Mouse (Mus musculus): ENCODE measurements around the gene Stum. TPM values are rescaled to one million over a fixed set of nuclear protein-coding genes. Genes with fewer than 3 reads are reported as not detected.
"Not testable (repeated sequence)": the region's sequence is repeated elsewhere in the genome, so short reads cannot be mapped to it uniquely, and the experiment has no call there.

Gene Stum
- total and polyA plus RNA-seq, 3 experiments, result 0.11 TPM; not detected in 2

GRCm38 (mm10) chr1:180390746-180391574 lies 92.3 kb downstream of the Stum start:
- no peaks in the 10 kb centered on the region for H3K9me3 ChIP-seq (replicated peaks)
- TF ChIP-seq CTCF (IDR thresholded peaks at IDR 0.05; ENCODE audit: low read depth, low read length) (no peak), GATA2 (IDR thresholded peaks at IDR 0.05; ENCODE audit: borderline replicate concordance, low read depth, low read length) (no peak), GATA1 (IDR thresholded peaks at IDR 0.05; ENCODE audit: borderline replicate concordance, low read length) (no peak), TAL1 (conservative IDR thresholded peaks at IDR 0.05; ENCODE audit: low read depth, low read length) (no peak), POLR2AphosphoS5 (IDR thresholded peaks at IDR 0.05; ENCODE audit: insufficient replicate concordance, low read depth, low read length) (no peak)
- H3K36me3 ChIP-seq (replicated peaks), result peaks cover 53% of the 10 kb centered on the region
- H3K4me3 ChIP-seq (ENCODE audit: low read depth, low read length), result no peak overlapping the region
- DNase-seq (ENCODE audit: low spot score) (no peak), ATAC-seq (ENCODE audit: extremely low read depth, insufficient number of reproducible peaks, low FRiP score, poor library complexity, severe bottlenecking) (no peak)
- no peaks in the 10 kb centered on the region for H3K27me3 ChIP-seq (ENCODE audit: insufficient read depth, low read length)
- peaks cover 46% of the 10 kb centered on the region for H3K4me1 ChIP-seq (ENCODE audit: insufficient read depth, low read depth, low read length)

- Histone ChIP-seq H3K36me3 (replicated peaks) (peaks cover 48% of the 10 kb centered on the region), H3K4me3 (ENCODE audit: low read depth, low read length) (no peak overlapping the region), H3K4me1 (ENCODE audit: insufficient read depth, low read depth, low read length) (peaks cover 50% of the 10 kb centered on the region), H3K27me3 (ENCODE audit: insufficient read depth, low read length) (no peaks in the 10 kb centered on the region), H3K9me3 (replicated peaks) (no peaks in the 10 kb centered on the region)
- DNase-seq (ENCODE audit: low spot score), result no peak
- ATAC-seq (ENCODE audit: extremely low read depth, insufficient number of reproducible peaks, low FRiP score, poor library complexity, severe bottlenecking), result no peak
- TF ChIP-seq CTCF (IDR thresholded peaks at IDR 0.05; ENCODE audit: low read depth, low read length), result no peak
- no peak for TF ChIP-seq GATA1 (IDR thresholded peaks at IDR 0.05; ENCODE audit: borderline replicate concordance, low read length)
- TF ChIP-seq POLR2AphosphoS5 (IDR thresholded peaks at IDR 0.05; ENCODE audit: insufficient replicate concordance, low read depth, low read length), result no peak
- TF ChIP-seq TAL1 (conservative IDR thresholded peaks at IDR 0.05; ENCODE audit: low read depth, low read length), result no peak
These were observed 93.0 kb downstream of the Stum start for GRCm38 (mm10) chr1:180390321-180390731.

- not testable (repeated sequence) for H3K4me3 ChIP-seq (ENCODE audit: low read depth, low read length); ATAC-seq (ENCODE audit: extremely low read depth, insufficient number of reproducible peaks, low FRiP score, poor library complexity, severe bottlenecking); DNase-seq (ENCODE audit: low spot score); H3K9me3 ChIP-seq (replicated peaks); H3K27me3 ChIP-seq (ENCODE audit: insufficient read depth, low read length)
- Histone ChIP-seq H3K36me3 (replicated peaks) (peaks cover 47% of the 10 kb centered on the region), H3K4me1 (ENCODE audit: insufficient read depth, low read depth, low read length) (peaks cover 60% of the 10 kb centered on the region)
These were observed 94.0 kb downstream of the Stum start for GRCm38 (mm10) chr1:180389213-180389760.

GRCm38 (mm10) chr1:180388481-180388880 lies 94.8 kb downstream of the Stum start:
- Histone ChIP-seq H3K4me1 (ENCODE audit: insufficient read depth, low read depth, low read length) (peaks cover 62% of the 10 kb centered on the region), H3K9me3 (replicated peaks) (no peaks in the 10 kb centered on the region), H3K36me3 (replicated peaks) (peaks cover 46% of the 10 kb centered on the region), H3K27me3 (ENCODE audit: insufficient read depth, low read length) (no peaks in the 10 kb centered on the region), H3K4me3 (ENCODE audit: low read depth, low read length) (no peak overlapping the region)
- DNase-seq (ENCODE audit: low spot score) (no peak), ATAC-seq (ENCODE audit: extremely low read depth, insufficient number of reproducible peaks, low FRiP score, poor library complexity, severe bottlenecking) (no peak)
- TF ChIP-seq GATA1 (IDR thresholded peaks at IDR 0.05; ENCODE audit: borderline replicate concordance, low read length) (no peak), POLR2AphosphoS5 (IDR thresholded peaks at IDR 0.05; ENCODE audit: insufficient replicate concordance, low read depth, low read length) (no peak), GATA2 (IDR thresholded peaks at IDR 0.05; ENCODE audit: borderline replicate concordance, low read depth, low read length) (no peak), CTCF (IDR thresholded peaks at IDR 0.05; ENCODE audit: low read depth, low read length) (no peak), TAL1 (conservative IDR thresholded peaks at IDR 0.05; ENCODE audit: low read depth, low read length) (no peak)

- peak overlapping the region; percentile 64 for H3K4me3 ChIP-seq (ENCODE audit: low read depth, low read length)
- DNase-seq (ENCODE audit: low spot score) (no peak), ATAC-seq (ENCODE audit: extremely low read depth, insufficient number of reproducible peaks, low FRiP score, poor library complexity, severe bottlenecking) (no peak)
- H3K9me3 ChIP-seq (replicated peaks), result no peaks in the 10 kb centered on the region
- peaks cover 46% of the 10 kb centered on the region for H3K36me3 ChIP-seq (replicated peaks)
- H3K4me1 ChIP-seq (ENCODE audit: insufficient read depth, low read depth, low read length), result peaks cover 62% of the 10 kb centered on the region
- no peak for TF ChIP-seq CTCF (IDR thresholded peaks at IDR 0.05; ENCODE audit: low read depth, low read length)
- no peaks in the 10 kb centered on the region for H3K27me3 ChIP-seq (ENCODE audit: insufficient read depth, low read length)
These were observed 95.4 kb downstream of the Stum start for GRCm38 (mm10) chr1:180387750-180388480.

- DNase-seq (ENCODE audit: low spot score) (peak; percentile 87), ATAC-seq (ENCODE audit: extremely low read depth, insufficient number of reproducible peaks, low FRiP score, poor library complexity, severe bottlenecking) (peak; percentile 99)
- Histone ChIP-seq H3K4me1 (ENCODE audit: insufficient read depth, low read depth, low read length) (peaks cover 62% of the 10 kb centered on the region), H3K4me3 (ENCODE audit: low read depth, low read length) (peak overlapping the region; percentile 64), H3K27me3 (ENCODE audit: insufficient read depth, low read length) (no peaks in the 10 kb centered on the region), H3K9me3 (replicated peaks) (no peaks in the 10 kb centered on the region), H3K36me3 (replicated peaks) (peaks cover 48% of the 10 kb centered on the region)
- TF ChIP-seq POLR2AphosphoS5 (IDR thresholded peaks at IDR 0.05; ENCODE audit: insufficient replicate concordance, low read depth, low read length), result no peak
- TF ChIP-seq GATA1 (IDR thresholded peaks at IDR 0.05; ENCODE audit: borderline replicate concordance, low read length), result no peak
- TF ChIP-seq GATA2 (IDR thresholded peaks at IDR 0.05; ENCODE audit: borderline replicate concordance, low read depth, low read length), result no peak
- TF ChIP-seq TAL1 (conservative IDR thresholded peaks at IDR 0.05; ENCODE audit: low read depth, low read length), result no peak
- no peak for TF ChIP-seq CTCF (IDR thresholded peaks at IDR 0.05; ENCODE audit: low read depth, low read length)
These were observed 96.2 kb downstream of the Stum start for GRCm38 (mm10) chr1:180386951-180387749.
